Mouse (Mus musculus) liver, adult (tissue): ENCODE measurements around the gene Fam49a.

Experiments
- GATA4 ChIP-seq: IDR thresholded peaks from 2 replicates; pipeline ENCODE4 v1.6.1; 2014; ENCODE audit warnings: mild to moderate bottlenecking, low read length; ENCODE audit not compliant: insufficient replicate concordance

Fam49a gene

DNA sequence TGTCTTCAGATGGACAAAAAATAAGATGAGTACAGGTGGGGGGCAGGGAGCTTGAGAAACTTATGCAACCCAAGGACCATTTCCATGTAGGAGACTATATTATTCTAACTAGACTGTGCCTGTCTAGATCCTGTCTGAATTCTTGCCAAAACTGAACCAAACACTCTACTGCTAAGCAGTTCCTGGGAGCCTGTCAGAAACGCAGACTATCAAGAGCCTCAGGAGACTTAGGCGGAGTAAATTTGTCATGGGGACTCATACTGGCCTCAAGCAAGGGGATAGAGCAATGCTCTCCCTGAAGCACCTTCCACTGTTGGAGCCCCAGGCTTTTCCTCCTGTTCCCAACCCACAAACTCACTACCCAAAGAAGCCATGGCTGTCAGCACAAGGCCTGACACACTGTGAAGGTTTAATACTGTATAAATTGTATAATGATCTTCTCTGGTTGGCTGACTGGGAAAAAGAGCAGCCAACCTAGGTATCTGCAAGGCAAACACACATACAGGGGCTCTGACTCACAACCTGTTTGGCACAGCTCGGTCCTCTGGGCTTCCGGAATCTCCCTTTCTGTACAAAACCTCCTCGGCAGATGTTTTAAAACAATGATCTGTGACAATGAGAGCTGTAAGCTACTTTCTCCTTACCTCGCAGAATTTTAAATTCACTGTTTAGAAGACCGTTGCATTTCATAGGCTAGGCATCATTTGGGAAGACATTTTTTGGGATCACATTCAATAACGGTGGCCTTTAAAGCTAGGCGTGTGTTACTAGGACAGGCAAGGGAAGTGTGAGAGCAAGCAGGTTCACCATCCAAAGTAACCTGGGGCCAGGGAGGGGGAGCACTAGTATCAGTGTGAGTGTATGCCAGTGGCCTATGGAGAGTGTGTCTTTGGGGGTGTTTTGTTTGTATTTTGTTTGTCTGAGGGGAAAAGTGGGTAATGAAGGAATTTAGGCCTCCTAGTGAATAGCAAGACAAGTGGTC is 669 bp upstream of the Fam49a start:
- no peak for TF ChIP-seq GATA4

DNA sequence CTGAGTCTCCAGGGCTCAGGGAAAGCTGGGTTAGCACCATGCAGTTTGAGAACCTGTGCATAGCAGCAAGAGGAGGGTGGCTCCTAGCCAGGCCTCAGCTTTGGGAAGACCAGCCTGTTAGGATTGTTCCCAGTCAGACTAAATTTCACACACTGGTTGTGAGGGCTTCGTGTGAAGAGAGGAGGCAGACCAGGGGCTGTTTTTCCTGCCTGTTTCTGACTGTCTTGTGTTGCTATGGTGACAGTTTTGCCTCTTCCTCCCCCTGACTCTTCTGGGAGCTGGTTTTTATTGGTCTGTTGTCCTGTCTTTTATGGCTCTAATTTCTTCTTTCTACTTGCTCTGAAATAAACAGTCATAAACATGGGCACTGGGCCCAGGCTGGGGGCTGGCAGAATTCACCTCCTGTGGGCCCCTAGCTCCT is 1.4 kb downstream of the Fam49a start:
- no peak for TF ChIP-seq GATA4

DNA sequence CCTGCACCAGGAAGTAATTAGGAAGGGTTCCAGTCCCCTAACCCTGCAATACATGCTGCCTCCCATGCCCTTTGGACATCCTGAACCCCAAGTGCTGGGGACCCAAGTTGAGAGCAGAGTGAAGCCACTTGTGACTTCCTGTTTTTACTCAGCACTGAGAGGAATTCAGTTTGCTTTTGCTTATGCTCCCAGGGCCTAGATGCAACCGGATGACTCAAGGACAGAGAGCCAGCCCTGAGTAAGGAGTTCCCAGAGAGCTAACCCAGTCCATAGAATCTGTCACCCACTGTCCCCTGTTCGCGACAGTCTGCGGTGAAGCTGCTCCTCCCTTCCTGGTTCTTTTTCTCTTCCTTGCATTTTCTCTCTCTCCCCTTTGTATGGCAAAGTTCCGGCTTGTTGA is 2.2 kb downstream of the Fam49a start:
- TF ChIP-seq GATA4, result no peak

DNA sequence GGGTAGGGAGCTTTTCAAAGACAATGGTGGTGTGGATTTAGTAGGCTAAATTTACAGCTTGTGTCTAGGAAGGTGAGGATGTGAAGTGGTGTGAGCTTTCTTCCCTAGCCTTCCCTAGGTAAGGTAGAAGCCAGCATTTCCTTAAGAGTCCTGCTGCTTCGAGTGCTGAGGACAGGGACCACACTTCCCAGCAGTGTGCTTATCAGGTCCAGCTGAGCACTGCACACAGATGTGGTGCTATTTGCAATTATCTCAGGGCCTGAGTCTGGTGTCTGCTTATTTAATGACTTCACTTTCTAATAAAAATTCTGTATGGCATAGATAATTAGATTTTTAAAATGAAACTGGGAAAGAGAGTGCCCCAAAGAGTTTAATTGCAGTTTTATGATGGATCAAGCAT is 4.6 kb downstream of the Fam49a start:
- no peak for TF ChIP-seq GATA4

DNA sequence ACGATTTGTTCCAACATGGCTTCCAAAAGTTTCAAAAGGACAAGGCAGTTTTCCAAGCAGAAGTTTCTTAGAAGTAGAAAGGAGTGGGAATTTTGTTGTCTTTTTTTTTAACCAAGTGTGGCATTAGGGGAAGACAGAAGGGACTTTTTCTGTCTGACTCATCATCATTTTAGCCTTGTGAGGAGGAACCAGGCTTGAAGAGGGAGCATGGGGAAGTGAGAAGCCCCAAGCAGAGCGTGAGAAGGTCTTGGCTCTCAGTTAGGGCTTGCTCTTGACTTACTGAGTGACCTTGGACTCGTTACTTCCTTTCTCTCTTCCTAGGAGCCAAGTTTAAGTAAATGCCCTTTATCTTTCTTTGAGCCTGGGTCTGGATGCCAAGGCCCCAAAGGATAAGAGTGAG is 8.6 kb downstream of the Fam49a start:
- no peak for TF ChIP-seq GATA4

DNA sequence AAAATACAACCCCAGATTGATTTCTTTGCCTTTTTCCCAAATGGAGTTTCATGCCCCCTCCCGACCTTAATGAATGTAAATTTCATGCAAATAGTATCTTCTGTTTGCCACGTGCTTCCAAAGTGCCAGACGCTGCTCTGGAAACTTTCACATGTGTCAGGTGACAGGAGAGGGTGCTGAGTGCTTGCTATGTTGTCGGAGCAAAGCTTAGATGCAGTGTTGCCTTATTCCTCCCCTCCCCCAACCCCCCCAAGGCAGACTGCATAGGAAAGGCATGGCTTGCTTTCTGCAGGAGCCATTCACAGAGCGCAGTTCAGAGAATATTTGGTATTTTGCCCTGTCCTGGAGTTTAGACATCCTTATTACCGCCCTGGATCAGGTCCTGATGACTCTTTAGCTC is 12.2 kb downstream of the Fam49a start:
- TF ChIP-seq GATA4, result no peak

DNA sequence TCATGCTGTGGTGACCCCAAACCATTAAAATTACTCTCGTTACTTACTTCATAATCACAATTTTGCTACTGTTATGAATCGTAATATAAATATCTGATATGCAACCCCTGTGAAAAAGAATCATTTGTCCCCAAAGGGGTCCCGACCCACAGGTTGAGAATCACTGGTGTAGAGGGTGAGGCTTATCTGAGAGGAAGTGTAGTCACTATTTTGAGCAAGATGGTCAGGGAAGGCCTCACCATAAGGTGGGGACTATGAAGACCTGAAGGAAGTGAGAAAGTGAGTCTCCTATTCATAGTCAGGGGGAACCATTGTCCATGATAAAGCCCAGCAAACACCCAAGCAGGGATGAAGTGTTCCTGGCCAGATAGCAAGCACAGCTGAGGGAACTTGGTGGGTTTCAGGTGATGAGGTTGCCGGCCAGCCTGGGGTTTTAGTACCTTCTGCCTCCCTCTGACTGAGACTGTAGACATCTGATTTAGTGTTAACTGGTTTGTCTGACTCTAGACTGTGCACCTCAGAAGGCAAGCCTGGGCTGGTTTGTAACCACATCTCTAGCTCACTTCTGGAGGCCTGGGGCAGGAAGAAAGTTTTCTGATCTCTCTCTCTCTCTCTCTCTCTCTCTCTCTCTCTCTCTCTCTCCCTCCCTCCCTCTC is 13.3 kb downstream of the Fam49a start:
- no peak for TF ChIP-seq GATA4

DNA sequence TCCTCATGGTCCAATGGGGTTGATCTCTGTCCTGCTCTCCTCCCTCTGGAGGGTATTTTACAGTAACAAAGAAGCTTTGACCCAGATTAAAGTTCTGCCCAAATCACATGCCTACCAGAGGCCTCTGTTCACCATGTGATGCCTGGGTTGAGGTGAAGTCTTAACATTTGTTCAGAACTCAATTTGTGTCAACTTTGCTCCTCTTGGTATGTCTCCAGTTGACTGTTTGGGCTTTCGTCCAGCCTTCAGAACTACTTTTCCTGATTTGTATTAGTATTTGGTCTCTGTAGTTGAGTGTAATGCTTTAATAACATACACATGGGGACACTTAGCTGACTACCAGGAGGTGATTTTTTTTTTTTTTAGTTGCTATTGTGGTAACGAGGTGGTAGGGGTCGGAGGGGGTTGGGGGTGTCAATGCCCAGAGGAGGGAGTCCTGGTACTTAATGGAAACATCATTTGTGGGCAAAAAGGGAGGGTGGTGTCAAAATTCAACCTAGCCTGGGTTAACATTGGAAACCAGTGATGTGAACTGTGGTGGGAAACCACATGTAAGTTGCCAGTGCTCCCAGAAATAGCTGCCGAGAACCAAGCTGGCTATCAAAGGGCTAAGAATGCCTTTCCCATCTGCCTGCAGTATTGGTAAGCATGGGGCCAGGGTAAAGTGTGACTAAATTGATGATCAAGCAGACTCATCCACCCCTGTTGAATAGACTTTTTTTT is 16.0 kb downstream of the Fam49a start:
- TF ChIP-seq GATA4, result no peak

DNA sequence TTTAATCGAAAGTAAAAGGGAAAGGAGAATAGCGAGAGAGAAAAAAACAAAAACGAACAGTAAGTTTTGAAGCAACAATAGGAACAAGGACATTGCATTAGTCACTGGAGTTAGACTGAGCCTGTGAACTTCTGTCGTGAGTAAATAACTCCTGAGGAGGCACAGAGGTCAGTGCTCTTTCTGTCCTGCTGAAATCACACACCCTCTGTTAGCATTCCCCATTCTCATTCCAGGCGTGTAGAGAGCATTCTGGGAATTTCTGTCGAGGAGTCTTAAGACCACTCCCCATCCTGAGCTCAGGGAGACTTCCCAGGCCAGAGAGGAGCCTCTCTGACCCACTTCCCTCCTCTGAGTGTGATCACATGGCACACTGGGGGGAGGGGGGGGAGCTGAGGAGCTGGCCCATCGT is 16.5 kb downstream of the Fam49a start:
- TF ChIP-seq GATA4, result no peak

DNA sequence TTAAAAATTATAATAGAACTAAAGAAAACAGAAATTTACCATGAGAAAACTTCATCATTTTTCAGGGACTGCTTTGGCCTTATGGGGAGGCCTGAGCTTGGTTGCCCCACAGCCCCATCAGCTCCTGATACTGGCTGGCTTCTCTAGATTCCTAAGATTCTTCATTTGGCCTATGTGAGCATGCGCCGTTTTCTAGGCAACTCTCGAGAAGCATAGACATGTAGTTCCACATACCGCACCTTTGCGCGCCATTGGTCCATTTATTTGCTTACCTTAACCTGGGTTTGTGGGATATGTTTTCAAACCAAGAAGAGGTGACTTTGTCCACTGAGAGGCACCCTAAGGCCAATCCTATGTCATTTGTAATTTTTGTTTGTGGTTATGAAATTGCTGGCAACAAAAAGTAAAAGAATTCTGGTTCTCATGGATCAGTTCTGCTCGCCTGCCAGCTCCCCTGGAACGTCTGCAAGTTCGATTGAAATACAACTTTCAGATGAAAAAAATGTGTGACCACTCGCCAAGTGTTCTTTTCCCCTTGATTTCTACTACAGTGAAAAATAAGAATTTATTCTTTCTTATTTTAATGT is 21.9 kb downstream of the Fam49a start:
- TF ChIP-seq GATA4, result no peak

DNA sequence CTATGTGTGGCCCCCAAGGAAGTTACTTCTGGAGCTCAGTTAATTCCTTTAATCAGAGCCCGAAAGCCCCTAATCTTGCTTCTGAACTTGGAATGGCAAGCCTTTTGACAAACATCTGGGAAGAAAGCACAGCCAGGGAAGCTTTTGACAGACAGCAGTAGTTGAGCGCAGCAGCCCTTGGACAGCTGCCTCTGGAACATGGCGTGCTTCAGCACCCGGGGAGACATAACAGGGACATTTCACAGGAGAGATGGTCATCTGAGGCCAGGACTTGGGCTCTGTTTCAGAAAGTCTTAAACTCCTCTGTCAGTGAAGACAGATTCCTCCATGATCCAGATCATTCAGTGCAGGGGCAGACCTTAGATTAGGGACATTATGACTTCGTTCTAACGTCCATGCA is 22.6 kb downstream of the Fam49a start:
- no peak for TF ChIP-seq GATA4

DNA sequence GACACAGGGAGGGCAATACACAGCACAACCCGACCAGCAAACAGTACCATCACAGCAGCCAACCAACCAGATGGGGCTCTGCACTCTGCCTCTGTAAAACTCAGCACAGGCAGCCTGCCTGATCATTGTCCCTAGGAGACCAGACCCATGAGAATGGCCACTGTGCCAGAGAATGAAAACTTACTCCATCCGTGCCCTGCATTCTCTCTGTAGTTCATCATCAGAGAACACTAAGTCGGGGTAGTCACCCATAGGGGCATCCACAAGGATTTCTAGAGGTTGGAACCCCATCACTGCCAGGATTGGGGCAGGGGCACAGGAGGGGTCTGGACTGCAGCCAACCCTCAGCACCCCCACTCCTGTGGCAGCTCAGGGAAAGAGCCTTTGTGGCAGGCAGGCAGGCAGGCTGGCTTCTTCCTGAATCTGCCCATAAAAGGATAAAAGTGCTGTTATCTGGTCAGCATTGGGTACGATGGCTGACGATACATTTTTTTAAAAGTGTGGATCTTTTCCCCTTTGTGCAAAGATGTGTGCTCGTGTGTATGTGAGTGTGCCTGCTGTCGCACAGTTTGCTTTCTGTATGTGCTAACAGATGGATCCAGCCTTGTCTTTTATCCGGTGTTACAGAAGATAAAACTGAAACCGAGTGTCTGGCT is 25.3 kb downstream of the Fam49a start:
- TF ChIP-seq GATA4, result no peak

DNA sequence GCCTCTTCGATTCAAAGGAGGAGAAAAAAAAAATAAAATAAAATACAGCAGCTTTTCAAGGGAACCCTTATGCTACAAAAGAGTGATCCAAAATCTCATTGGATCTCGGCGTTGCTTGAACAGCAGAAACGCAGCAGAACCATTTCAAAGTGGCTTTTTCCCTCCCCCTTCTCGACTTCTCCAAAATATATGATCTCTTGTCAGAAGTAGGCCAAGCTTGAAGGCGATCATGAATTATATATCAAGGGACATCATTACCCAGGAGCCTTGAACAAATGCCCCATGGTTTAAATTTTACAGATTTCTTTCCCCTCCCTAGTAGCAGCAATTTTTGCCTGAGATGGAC is 25.8 kb downstream of the Fam49a start:
- no peak for TF ChIP-seq GATA4

DNA sequence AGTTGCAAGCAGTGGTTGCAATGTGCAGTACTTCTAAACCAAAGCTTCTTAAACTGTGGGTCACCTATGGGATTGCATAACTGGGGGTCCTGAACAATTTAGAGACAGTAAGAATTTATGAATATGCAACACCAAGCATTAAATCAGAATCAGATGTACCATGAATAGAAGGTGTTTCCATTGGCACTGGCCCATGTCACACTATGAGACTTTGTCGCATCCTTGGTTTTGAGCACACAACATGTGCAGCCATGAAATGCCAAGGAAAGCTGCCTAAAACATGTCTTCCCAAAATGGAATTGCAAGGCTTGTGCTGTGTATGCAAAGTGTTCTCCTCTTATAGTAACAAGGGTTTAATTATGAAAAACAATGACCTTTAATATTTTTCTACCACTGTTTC is 26.6 kb downstream of the Fam49a start:
- TF ChIP-seq GATA4, result no peak

DNA sequence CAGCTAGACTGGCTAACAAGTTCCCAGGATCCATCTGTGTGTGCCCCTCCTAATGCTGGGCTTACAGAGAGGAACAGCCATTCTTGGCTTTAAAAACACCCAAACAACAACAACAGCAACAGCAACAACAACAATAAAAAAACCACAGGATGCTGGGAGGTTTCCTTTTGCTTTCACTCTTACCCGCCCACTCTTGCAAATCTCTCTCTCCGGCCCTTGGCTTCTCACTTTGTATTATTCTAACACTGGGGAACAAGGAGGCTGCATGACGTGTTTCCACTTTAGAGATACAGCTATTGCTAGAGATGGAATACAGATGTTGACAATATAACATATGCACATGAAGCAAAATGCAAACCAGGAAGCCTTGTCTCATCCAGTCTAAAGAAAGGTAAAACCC is 27.7 kb downstream of the Fam49a start:
- TF ChIP-seq GATA4, result no peak
